Mouse (Mus musculus) heart, postnatal 0 days (tissue): ENCODE measurements around the gene Fmnl1.

Experiments
- CTCF ChIP-seq: IDR thresholded peaks from 2 replicates; pipeline ENCODE4 v1.5.1; 2016; ENCODE audit warnings: antibody characterized with exemption, control low read depth, low read depth
- EP300 ChIP-seq: IDR thresholded peaks from 2 replicates; pipeline ENCODE4 v1.6.1; 2016; ENCODE audit warnings: antibody characterized with exemption, low read depth

DNA sequence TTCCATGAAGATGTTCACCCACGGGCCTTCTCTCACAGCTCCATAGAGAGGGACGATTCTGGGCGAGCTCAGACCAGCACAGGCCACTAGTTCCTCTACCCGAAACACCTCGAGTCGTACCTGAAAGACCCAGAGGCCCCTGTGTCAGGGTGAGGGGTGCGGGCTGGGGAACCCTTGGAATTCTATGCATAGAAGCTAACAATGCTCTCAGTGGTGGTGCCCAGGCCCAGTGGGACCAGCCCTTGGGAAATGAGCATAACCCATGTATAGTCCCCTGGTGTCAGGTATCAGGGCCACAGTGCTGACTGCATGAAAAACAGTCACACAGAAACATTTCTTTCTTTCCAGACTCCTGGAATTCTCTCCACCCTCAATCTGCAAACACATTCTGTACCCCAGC is 60.5 kb downstream of the Fmnl1 start:
- TF ChIP-seq CTCF (no peak), EP300 (no peak)
